Mouse (Mus musculus): Measurements from ENCODE around the gene Card19. TPM values are rescaled to one million over a fixed set of nuclear protein-coding genes. Genes with fewer than 3 reads are reported as not detected.

The Card19 gene
- polyA plus RNA-seq, 1 experiment from 2014 or later: 58.9 TPM

- TF ChIP-seq CTCF (IDR thresholded peaks at IDR 0.05): no peak
- CTCF ChIA-PET: no interaction called here
- peak; percentile 89 for ATAC-seq
- H3K27me3 ChIP-seq: no peaks in the 10 kb centered on the region
- DNase-seq (ENCODE audit: low read depth, low spot score): peak; percentile 93
- in situ Hi-C loops (cut with MboI; ENCODE audit: low pct_unique_long_range_greater_than_20kb): no loop called here
- POLR2A ChIA-PET: interaction anchor here (1.2 kb wide), 1 partner anchor 24 kb away, joined by 3 read pairs; no protein-coding TSS in a partner anchor
Measured at GRCm38 (mm10) chr13:49213531-49213932, 2.3 kb downstream of the Card19 start.

DNA sequence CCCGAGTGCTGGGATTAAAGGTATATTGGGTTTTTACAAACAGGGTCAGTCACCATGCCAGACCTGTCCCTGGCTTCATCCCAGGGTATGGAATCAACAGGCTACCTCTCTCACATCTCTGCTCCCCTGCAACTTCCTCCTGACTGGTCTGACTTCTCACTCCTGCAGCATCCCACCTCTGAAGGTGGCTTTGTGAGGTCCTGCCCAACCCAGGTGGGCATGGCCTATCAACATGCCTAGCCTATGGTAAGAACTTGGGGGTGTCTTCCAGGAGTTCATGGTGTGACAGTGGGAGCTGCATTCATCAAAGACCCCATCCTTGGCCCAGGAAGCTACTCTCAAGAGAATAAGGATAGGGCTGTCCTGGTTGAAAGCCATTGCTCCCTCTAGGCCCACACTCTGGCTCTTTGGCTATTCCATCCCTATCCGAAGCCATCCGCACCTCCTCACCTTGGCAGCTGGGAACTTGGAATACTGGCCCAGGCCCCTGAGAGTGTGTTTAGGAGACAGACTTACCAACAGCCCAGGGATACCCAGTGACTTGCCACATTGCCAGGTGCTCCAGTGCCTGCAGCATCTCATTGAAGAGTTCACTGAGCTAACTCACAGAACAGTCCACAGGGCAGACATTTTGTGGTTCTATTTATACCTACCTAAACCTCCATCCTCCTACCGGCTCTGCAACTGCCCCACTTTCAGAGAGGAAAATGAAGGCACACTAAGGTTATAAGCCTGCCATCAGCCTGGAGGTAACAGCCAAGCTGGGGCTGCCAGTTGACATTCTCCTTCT is 2.9 kb downstream of the Card19 start:
- H3K27me3 ChIP-seq: no peaks in the 10 kb centered on the region
- POLR2A ChIA-PET: interaction anchor here (1.2 kb wide), 1 partner anchor 23 kb away, joined by 3 read pairs; no protein-coding TSS in a partner anchor
- no peak for ATAC-seq
- CTCF ChIA-PET: no interaction called here
- no peak for TF ChIP-seq CTCF (IDR thresholded peaks at IDR 0.05)
- in situ Hi-C loops (cut with MboI; ENCODE audit: low pct_unique_long_range_greater_than_20kb): no loop called here
- no peak for DNase-seq (ENCODE audit: low read depth, low spot score)

DNA sequence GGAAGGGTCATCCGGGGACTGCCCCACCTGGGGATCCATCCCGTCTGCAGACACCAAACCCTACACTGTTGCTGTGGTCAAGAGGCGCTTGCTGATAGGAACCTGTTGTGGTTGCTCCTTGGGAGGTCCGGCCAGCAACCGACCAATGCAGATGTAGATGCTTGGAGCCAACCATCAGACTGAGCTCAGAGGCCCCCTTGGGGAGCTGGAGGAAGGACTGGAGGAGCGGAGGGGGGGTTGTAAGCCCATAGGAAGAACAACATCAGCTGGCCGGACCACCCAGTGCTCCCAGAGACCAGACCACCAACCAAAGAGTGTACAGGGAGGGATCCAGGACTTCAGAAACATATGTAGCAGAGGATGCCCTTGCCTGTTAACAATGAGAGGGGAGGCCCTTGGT is 6.5 kb downstream of the Card19 start:
- ATAC-seq: no peak
- no peak for DNase-seq (ENCODE audit: low read depth, low spot score)
- CTCF ChIA-PET: interaction anchor here (1.2 kb wide), 1 partner anchor 36 kb away, joined by 3 read pairs; no protein-coding TSS in a partner anchor
- POLR2A ChIA-PET: no interaction called here
- no peak for TF ChIP-seq CTCF (IDR thresholded peaks at IDR 0.05)
- no peaks in the 10 kb centered on the region for H3K27me3 ChIP-seq
- in situ Hi-C loops (cut with MboI; ENCODE audit: low pct_unique_long_range_greater_than_20kb): no loop called here

DNA sequence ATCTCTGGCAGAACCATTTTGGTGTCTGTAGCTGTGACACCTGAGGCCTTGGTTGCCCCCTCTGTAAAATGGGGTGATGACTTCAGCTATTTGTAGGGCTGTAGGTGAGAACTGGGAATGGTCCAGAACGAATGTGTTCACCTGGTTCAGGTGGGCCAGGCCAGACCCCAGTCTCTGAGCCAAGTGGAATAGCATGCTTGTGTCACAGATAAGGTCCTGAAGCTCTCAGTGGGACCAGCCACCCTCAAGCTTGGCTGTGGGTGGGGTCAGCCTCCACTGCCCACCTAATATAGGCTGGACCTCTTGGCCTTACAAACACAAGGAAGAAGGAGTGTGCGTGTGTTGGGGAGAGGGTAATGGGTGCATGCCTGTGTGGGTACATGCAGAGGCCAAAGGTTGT is 9.5 kb downstream of the Card19 start:
- no peak for TF ChIP-seq CTCF (IDR thresholded peaks at IDR 0.05)
- DNase-seq (ENCODE audit: low read depth, low spot score) (no peak), ATAC-seq (no peak)
- POLR2A ChIA-PET: no interaction called here
- no peaks in the 10 kb centered on the region for H3K27me3 ChIP-seq
- in situ Hi-C loops (cut with MboI; ENCODE audit: low pct_unique_long_range_greater_than_20kb): no loop called here
- CTCF ChIA-PET: no interaction called here

- ChIA-PET CTCF (no interaction called here), POLR2A (no interaction called here)
- in situ Hi-C loops (cut with MboI; ENCODE audit: low pct_unique_long_range_greater_than_20kb): no loop called here
- DNase-seq (ENCODE audit: low read depth, low spot score) (peak; percentile 94), ATAC-seq (peak; percentile 95)
- H3K27me3 ChIP-seq: no peaks in the 10 kb centered on the region
- no peak for TF ChIP-seq CTCF (IDR thresholded peaks at IDR 0.05)
Measured at GRCm38 (mm10) chr13:49205381-49205998, 10.3 kb downstream of the Card19 start.

DNA sequence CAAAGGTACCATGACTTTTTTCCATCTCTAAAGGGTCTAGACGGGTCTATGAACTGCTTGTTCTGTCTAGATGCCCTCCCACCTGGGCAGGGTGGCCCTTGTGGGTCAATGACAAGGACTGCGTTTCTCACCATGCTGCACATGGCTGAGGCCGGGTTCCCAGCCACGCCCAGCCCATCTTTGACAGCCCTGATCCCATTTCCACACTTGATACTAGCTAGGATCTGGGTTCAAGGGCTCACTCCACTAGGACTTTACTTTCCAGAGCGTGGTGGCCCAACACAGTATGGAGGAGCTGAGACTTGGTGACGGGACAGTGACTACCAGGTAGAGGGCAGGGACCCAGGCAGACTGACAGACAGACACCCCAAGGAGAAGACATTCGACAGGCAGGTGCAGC is 13.3 kb downstream of the Card19 start:
- no peak for TF ChIP-seq CTCF (IDR thresholded peaks at IDR 0.05)
- in situ Hi-C loops (cut with MboI; ENCODE audit: low pct_unique_long_range_greater_than_20kb): no loop called here
- CTCF ChIA-PET: no interaction called here
- DNase-seq (ENCODE audit: low read depth, low spot score) (no peak), ATAC-seq (no peak)
- POLR2A ChIA-PET: no interaction called here
- no peaks in the 10 kb centered on the region for H3K27me3 ChIP-seq

- TF ChIP-seq CTCF (IDR thresholded peaks at IDR 0.05): no peak
- in situ Hi-C loops (cut with MboI; ENCODE audit: low pct_unique_long_range_greater_than_20kb): no loop called here
- ChIA-PET POLR2A (no interaction called here), CTCF (no interaction called here)
- H3K27me3 ChIP-seq: no peaks in the 10 kb centered on the region
- no peak for DNase-seq (ENCODE audit: low read depth, low spot score)
- ATAC-seq: no peak
Measured at GRCm38 (mm10) chr13:49200688-49201087, 15.1 kb downstream of the Card19 start.

DNA sequence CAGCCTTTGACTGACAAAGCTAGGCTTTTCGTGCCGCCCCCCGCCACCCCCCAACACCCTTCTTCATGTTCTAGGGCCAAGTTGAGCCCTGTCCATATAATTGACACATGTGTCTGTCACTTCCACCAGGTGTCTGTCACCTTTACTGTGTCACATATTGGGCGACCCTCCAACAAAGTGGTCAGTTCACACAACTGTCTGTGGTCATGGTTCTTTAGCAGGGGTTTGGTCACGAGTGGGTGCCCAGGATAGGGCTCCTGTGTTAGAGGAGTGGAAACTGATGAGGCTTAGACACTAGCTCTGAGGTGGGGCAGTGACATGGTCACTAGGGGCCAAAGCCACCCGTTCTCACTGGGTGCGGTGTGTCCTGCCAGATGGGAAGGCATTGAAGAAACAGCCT is 15.9 kb downstream of the Card19 start:
- TF ChIP-seq CTCF (IDR thresholded peaks at IDR 0.05): no peak
- no peaks in the 10 kb centered on the region for H3K27me3 ChIP-seq
- no peak for DNase-seq (ENCODE audit: low read depth, low spot score)
- ChIA-PET CTCF (no interaction called here), POLR2A (no interaction called here)
- ATAC-seq: no peak
- in situ Hi-C loops (cut with MboI; ENCODE audit: low pct_unique_long_range_greater_than_20kb): no loop called here

GRCm38 (mm10) chr13:49198734-49199133 is 17.1 kb downstream of the Card19 start:
- no peak for TF ChIP-seq CTCF (IDR thresholded peaks at IDR 0.05)
- POLR2A ChIA-PET: no interaction called here
- no peaks in the 10 kb centered on the region for H3K27me3 ChIP-seq
- in situ Hi-C loops (cut with MboI; ENCODE audit: low pct_unique_long_range_greater_than_20kb): no loop called here
- ATAC-seq: no peak
- CTCF ChIA-PET: no interaction called here
- DNase-seq (ENCODE audit: low read depth, low spot score): no peak

GRCm38 (mm10) chr13:49196766-49197165 is 19.1 kb downstream of the Card19 start:
- no peak for ATAC-seq
- in situ Hi-C loops (cut with MboI; ENCODE audit: low pct_unique_long_range_greater_than_20kb): no loop called here
- POLR2A ChIA-PET: no interaction called here
- DNase-seq (ENCODE audit: low read depth, low spot score): no peak
- CTCF ChIA-PET: no interaction called here
- TF ChIP-seq CTCF (IDR thresholded peaks at IDR 0.05): no peak
- no peaks in the 10 kb centered on the region for H3K27me3 ChIP-seq

DNA sequence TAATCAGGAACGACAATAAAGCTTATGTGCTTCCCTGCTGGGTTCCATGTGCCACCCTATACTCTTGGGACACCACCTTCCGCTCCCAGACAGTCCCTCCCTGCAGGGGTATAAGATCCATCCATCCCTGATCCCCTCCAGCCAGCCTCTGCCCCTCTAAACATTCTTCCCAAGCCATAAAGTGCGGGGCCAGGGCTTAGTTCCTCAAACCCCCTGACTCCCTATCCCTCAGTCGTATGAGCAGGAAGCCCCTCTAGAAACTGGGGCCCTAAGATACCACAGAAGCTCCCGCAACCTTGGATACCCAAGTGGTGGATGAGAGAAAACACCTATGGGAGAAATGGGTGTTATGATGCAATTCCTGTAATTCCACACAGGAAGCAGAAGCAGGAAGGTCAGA is 19.6 kb downstream of the Card19 start:
- ATAC-seq: no peak
- in situ Hi-C loops (cut with MboI; ENCODE audit: low pct_unique_long_range_greater_than_20kb): no loop called here
- H3K27me3 ChIP-seq: no peaks in the 10 kb centered on the region
- no peak for DNase-seq (ENCODE audit: low read depth, low spot score)
- POLR2A ChIA-PET: no interaction called here
- TF ChIP-seq CTCF (IDR thresholded peaks at IDR 0.05): no peak
- CTCF ChIA-PET: no interaction called here

Measured in Patski (cell line).